In the genomic region with DNA sequence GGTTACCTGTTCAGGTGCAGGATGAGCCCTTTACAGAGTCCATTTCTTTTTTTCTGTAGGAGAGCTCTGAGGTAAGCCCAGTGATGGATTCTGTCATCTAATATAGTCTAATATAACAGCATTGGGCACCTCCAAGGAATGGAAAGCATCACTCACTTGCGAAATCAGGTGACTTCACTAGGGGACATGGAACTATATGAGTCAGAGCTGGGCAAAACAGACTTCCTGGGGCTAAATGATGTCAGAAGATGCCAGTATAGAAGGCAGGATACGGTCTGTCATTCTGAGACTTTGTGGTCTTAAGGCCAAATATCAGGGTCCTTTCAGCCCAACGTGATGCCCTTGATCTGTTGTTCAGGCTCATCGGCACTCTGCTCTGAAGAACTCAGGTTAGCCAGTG, we compare ENCODE assay signal across 28 mouse cellular contexts. TPM values are rescaled to one million over a fixed set of nuclear protein-coding genes. Genes with fewer than 3 reads are reported as not detected.
"Had no signal": no experiment of that assay in that cellular context is flagged by ENCODE, and none has a peak within 500 bp of the region (broad histone marks: within the 10 kb centered on the region; RNA-seq: fewer than 3 reads in every experiment).

No protein-coding gene starts in this region.

- H3K9me3 ChIP-seq: embryonic facial prominence, embryonic 10.5 days; embryonic facial prominence, embryonic 12.5 days; embryonic facial prominence, embryonic 13.5 days; embryonic facial prominence, embryonic 15.5 days; forebrain, embryonic 10.5 days; forebrain, embryonic 12.5 days; forebrain, embryonic 13.5 days; forebrain, embryonic 15.5 days had no signal

- H3K9ac ChIP-seq: embryonic facial prominence, embryonic 12.5 days; embryonic facial prominence, embryonic 13.5 days; embryonic facial prominence, embryonic 15.5 days; forebrain, embryonic 12.5 days; forebrain, embryonic 13.5 days; forebrain, embryonic 15.5 days; forebrain, postnatal 0 days had no signal

- H3K36me3 ChIP-seq: embryonic facial prominence, embryonic 10.5 days; embryonic facial prominence, embryonic 12.5 days; embryonic facial prominence, embryonic 13.5 days; embryonic facial prominence, embryonic 15.5 days; forebrain, embryonic 10.5 days; forebrain, embryonic 12.5 days; forebrain, embryonic 15.5 days had no signal

- DNase-seq: cerebellum, adult 9-11 months; cerebellum, postnatal 10 days; cerebellum, postnatal 14 days; cerebellum, postnatal 25 days; cerebellum, postnatal 36 days; embryo, embryonic 11 days; forebrain, postnatal 0 days; gastrocnemius, adult 2 months; gastrocnemius, postnatal 10 days; gastrocnemius, postnatal 14 days; gastrocnemius, postnatal 25 days; gastrocnemius, postnatal 36 days; heart, adult 11 months; heart, adult 18-20 months; heart, adult 2 months had no signal

- H3K4me1 ChIP-seq: embryonic facial prominence, embryonic 10.5 days; embryonic facial prominence, embryonic 12.5 days; forebrain, embryonic 10.5 days; forebrain, embryonic 12.5 days; forebrain, embryonic 13.5 days; forebrain, embryonic 15.5 days had no signal

- H3K27ac ChIP-seq: embryonic facial prominence, embryonic 10.5 days; embryonic facial prominence, embryonic 12.5 days; embryonic facial prominence, embryonic 13.5 days; embryonic facial prominence, embryonic 15.5 days; forebrain, embryonic 10.5 days; forebrain, embryonic 12.5 days; forebrain, embryonic 13.5 days; forebrain, embryonic 15.5 days; gastrocnemius, adult 2 months; heart, adult 2 months had no signal

- H3K27me3 ChIP-seq: embryonic facial prominence, embryonic 12.5 days; embryonic facial prominence, embryonic 13.5 days; embryonic facial prominence, embryonic 15.5 days; forebrain, embryonic 12.5 days; forebrain, embryonic 13.5 days; forebrain, embryonic 15.5 days had no signal

- ATAC-seq: forebrain, embryonic 13.5 days; forebrain, embryonic 14.5 days; forebrain, embryonic 15.5 days; forebrain, embryonic 16.5 days; forebrain, postnatal 0 days had no signal

- H3K4me2 ChIP-seq: embryonic facial prominence, embryonic 12.5 days; embryonic facial prominence, embryonic 13.5 days; embryonic facial prominence, embryonic 15.5 days; forebrain, embryonic 12.5 days; forebrain, embryonic 13.5 days; forebrain, embryonic 15.5 days had no signal

- H3K4me3 ChIP-seq: embryonic facial prominence, embryonic 10.5 days; embryonic facial prominence, embryonic 12.5 days; embryonic facial prominence, embryonic 13.5 days; embryonic facial prominence, embryonic 15.5 days; erythroblast, embryonic 14.5 days; forebrain, embryonic 10.5 days; forebrain, embryonic 12.5 days; forebrain, embryonic 13.5 days; forebrain, embryonic 15.5 days; gastrocnemius, adult 2 months; heart, adult 2 months had no signal

RNA-seq across cellular contexts. Expression of gene Dclk3, which starts 35.7 kb away (rescaled TPM):
- total RNA-seq: common myeloid progenitor, adult 5-6 weeks; granulocyte monocyte progenitor cell, adult 5-6 weeks had no signal
- polyA plus RNA-seq: erythroblast, embryonic 14.5 days had no signal
